Mouse (Mus musculus) ES-E14 (cell line): ENCODE results near the gene Ucn3. TPM values are rescaled to one million over a fixed set of nuclear protein-coding genes. Genes with fewer than 3 reads are reported as not detected.

Experiments
- DNase-seq: peaks from one replicate; pipeline ENCODE4 v3.0.0-alpha.2; 2013; ENCODE audit warnings: low read depth, low spot score
- H3K27ac ChIP-seq: 2 replicates; pipeline ENCODE4 v1.5.1; 2012; ENCODE audit warnings: low read depth, mild to moderate bottlenecking, low read length, moderate library complexity, mixed read lengths; ENCODE audit not compliant: poor library complexity, insufficient read depth, severe bottlenecking
- H3K36me3 ChIP-seq: 2 replicates; pipeline ENCODE4 v1.6.1; 2012; ENCODE audit warnings: mild to moderate bottlenecking, low read length, moderate library complexity, mixed read lengths; ENCODE audit not compliant: control insufficient read depth, poor library complexity, insufficient read depth, severe bottlenecking
- H3K4me1 ChIP-seq, 2 experiments: fragments of 150-350 bp in 1 of 2; sonication (generic) in 1 of 2; 2 replicates each; pipeline ENCODE4 v1.6.1; 2012; ENCODE audit warnings: low read length in 2 of 2, mild to moderate bottlenecking in 1 of 2, mixed read lengths in 1 of 2; ENCODE audit not compliant: control insufficient read depth in 2 of 2, insufficient read depth in 2 of 2, poor library complexity in 1 of 2
- H3K4me3 ChIP-seq, 2 experiments: fragments of 150-350 bp in 1 of 2; sonication (generic) in 1 of 2; 2 replicates each; pipeline ENCODE4 v1.5.1; 2012; ENCODE audit warnings: low read length in 2 of 2, low read depth in 1 of 2, mild to moderate bottlenecking in 1 of 2, mixed read lengths in 1 of 2; ENCODE audit not compliant: insufficient read depth in 1 of 2, poor library complexity in 1 of 2, severe bottlenecking in 1 of 2
- H3K9ac ChIP-seq: 2 replicates; pipeline ENCODE4 v1.6.1; 2012; ENCODE audit warnings: low read depth, mild to moderate bottlenecking, low read length, mixed read lengths; ENCODE audit not compliant: poor library complexity, insufficient read depth, severe bottlenecking
- H3K9me3 ChIP-seq: fragments of 150-350 bp; sonication (generic); 2 replicates; pipeline ENCODE4 v1.6.1; 2012; ENCODE audit warnings: low read depth, mild to moderate bottlenecking, low read length; ENCODE audit not compliant: control insufficient read depth, insufficient read depth
- CHD2 ChIP-seq: IDR thresholded peaks from 2 replicates; pipeline ENCODE4 v1.6.1; 2014; ENCODE audit warnings: mild to moderate bottlenecking, low read depth, low read length, inconsistent platforms
- HCFC1 ChIP-seq: IDR thresholded peaks from 2 replicates; pipeline ENCODE4 v1.6.1; 2012; ENCODE audit warnings: low read length, inconsistent platforms, borderline replicate concordance; ENCODE audit not compliant: insufficient read depth
- MAFK ChIP-seq: IDR thresholded peaks from 2 replicates; pipeline ENCODE4 v1.6.1; 2014; ENCODE audit warnings: mild to moderate bottlenecking, low read depth, low read length, inconsistent platforms; ENCODE audit not compliant: insufficient read depth
- ZC3H11A ChIP-seq: IDR thresholded peaks from 2 replicates; pipeline ENCODE4 v1.6.1; 2012; ENCODE audit warnings: low read depth, mild to moderate bottlenecking, inconsistent platforms, low read length, borderline replicate concordance
- ZNF384 ChIP-seq: IDR thresholded peaks from 2 replicates; pipeline ENCODE4 v1.6.1; 2012; ENCODE audit warnings: low read depth, low read length, inconsistent platforms
- in situ Hi-C, 2 experiments: fragments of 600-800 bp; cut with MboI; formaldehyde crosslinking; loops; one replicate each; pipeline ENCODE4 v1.15.1; 2025; ENCODE audit warnings: low sequenced_read_pairs in 2 of 2, inconsistent platforms in 1 of 2; ENCODE audit not compliant: unreplicated experiment in 2 of 2
- total RNA-seq: library from RNA; depleted of rRNA; stranded (reverse); fragments of 300-350 nt; gene quantifications from 2 replicates; pipeline ENCODE4 v1.2.3, GENCODE M21; 2012; rRNA removed

Gene Ucn3
- total RNA-seq: not detected in 2 replicates

DNA sequence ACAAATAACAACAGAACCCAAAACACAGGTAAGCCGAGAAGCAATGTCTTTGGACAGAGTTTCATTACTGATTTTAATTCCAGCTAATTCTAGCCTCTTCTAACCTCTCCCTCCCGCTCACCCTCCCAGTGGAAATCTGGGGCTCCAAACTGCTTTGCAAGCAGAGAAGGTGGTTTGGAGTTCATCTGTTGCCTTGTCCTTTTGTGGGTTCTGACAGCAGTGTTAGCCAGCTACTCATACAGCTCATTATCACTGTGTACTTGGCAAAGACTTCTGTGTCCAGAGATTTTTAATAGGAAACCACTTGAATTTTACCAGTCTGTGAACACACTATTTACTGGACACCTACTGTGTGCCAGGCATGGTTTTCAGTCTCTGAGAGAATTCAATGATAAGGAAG, at the start of gene Ucn3:
Gene Ucn3 (minus strand): TSS at position 101 of the 400 bp plus-strand sequence.
- Histone ChIP-seq H3K27ac (no peak within 1 kb of the TSS), H3K4me1 (no peaks in the 10 kb centered on the region), H3K9me3 (no peaks in the 10 kb centered on the region), H3K36me3 (no peaks in the 10 kb centered on the region), H3K4me3 (no peak within 1 kb of the TSS), H3K9ac (no peak within 1 kb of the TSS)
- no peak for DNase-seq
- in situ Hi-C loops: no loop called here
- TF ChIP-seq ZC3H11A (no peak), MAFK (no peak), HCFC1 (no peak), ZNF384 (no peak), CHD2 (no peak)

DNA sequence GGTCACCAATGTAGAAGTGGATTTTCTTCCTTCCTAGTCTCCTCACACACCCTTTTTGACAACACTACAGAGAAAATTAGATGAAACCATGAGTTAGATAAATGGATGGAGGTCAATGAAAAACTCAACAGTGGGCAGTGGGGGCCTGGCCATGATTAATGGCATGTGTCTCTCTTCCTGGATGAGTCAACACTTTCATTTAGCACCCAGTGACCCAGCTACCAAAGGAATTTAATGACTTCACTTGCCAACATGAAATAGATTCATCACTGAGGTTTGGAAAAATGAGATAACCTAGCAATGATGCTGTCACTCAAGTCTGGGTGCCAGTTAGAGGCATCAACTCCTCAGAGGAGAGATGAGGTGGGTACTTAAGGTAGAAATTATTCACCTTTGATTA, 46.9 kb upstream of the Ucn3 start:
- Histone ChIP-seq H3K27ac (no peak overlapping the region), H3K36me3 (no peaks in the 10 kb centered on the region), H3K4me3 (no peak overlapping the region), H3K9me3 (no peaks in the 10 kb centered on the region), H3K9ac (no peak overlapping the region), H3K4me1 (no peaks in the 10 kb centered on the region)
- TF ChIP-seq CHD2: no peak
- no peak for TF ChIP-seq ZC3H11A
- TF ChIP-seq MAFK: no peak
- in situ Hi-C loops: no loop called here
- no peak for DNase-seq

DNA sequence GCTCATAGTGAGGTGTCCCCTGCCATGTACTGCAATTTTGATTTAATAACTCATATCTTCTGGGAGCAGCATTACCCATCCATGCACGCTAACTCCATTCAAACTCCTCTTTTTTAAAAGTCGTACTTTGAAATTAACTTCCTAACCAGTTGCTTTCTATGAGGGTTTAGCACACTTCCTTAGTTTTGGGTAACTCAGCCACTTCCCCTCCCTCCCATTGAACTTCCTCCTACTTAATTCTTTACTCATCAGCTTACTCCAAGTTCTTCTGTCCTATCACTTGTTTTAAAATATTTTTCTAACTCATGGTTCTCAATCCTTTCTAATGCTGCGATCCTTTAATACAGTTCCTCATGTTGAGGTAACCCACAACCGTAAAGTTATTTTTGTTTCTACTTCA, 23.7 kb upstream of the Ucn3 start:
- H3K4me3 ChIP-seq: no peak overlapping the region
- H3K9me3 ChIP-seq: no peaks in the 10 kb centered on the region
- DNase-seq: no peak
- H3K4me1 ChIP-seq: no peaks in the 10 kb centered on the region
- no peak overlapping the region for H3K9ac ChIP-seq
- no peak overlapping the region for H3K27ac ChIP-seq
- TF ChIP-seq CHD2: no peak
- no peak for TF ChIP-seq ZNF384
- no peak for TF ChIP-seq ZC3H11A
- no peak for TF ChIP-seq MAFK
- H3K36me3 ChIP-seq: no peaks in the 10 kb centered on the region
- in situ Hi-C loops: no loop called here

DNA sequence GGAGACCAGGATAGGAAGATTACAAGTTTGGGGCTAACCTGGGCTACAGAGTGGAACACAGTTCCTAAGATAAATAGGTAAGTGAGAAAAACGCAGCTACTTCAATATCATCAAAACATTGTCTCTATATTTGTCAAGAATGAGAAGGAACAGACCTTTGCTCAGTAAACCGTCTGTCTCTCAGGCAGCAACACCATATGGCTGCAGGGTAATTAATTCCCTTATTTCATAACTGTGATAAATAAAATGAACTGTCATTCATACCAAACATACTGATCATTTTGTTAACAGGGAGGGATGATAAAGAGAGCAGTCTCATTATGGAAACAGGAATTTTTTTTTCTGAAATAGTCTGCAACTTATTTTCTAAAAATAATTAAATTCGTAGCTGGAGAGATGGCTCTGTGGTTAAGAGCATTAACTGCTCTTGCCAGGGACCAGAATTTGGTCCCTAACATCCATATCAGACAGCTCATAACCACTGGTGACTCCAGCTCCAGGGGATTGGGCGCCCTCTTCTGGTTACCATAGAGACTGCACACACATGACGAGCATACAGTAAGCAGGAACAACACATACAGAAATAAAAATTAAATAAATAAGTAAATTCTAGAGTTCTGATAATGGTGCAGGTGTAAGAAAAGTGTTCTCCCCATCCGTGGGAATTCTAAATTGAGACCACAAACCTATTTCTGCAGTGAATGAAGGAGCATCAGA, 6.2 kb upstream of the Ucn3 start:
- Histone ChIP-seq H3K4me3 (no peak overlapping the region), H3K9ac (no peak overlapping the region), H3K9me3 (no peaks in the 10 kb centered on the region), H3K27ac (no peak overlapping the region), H3K4me1 (no peaks in the 10 kb centered on the region), H3K36me3 (no peaks in the 10 kb centered on the region)
- TF ChIP-seq ZNF384 (no peak), MAFK (no peak), ZC3H11A (no peak), HCFC1 (no peak)
- in situ Hi-C loops: no loop called here
- DNase-seq: peak; percentile 15

DNA sequence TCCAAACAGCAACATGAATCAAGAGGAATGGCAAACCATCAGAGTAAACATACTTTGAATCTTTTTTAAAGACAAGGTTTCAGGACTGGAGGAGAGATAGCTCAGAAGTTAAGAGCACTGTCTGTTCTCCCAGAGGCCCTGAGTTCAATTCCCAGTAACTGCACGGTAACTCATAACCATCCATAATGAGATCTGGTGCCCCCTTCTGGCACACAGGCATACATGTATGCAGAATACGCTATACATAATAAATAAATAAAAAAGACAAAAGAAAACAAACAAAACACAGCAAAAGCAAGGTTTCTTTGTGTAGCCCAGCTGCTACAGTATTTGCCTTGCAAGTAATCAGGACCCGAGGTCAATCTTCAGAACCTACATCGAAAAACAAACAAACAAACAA, 4.3 kb upstream of the Ucn3 start:
- H3K4me3 ChIP-seq: no peak overlapping the region
- TF ChIP-seq HCFC1: no peak
- no peak for TF ChIP-seq ZC3H11A
- no peak for TF ChIP-seq ZNF384
- no peak for TF ChIP-seq MAFK
- TF ChIP-seq CHD2: no peak
- H3K36me3 ChIP-seq: no peaks in the 10 kb centered on the region
- H3K27ac ChIP-seq: no peak overlapping the region
- no peaks in the 10 kb centered on the region for H3K4me1 ChIP-seq
- in situ Hi-C loops: no loop called here
- DNase-seq: no peak
- H3K9me3 ChIP-seq: no peaks in the 10 kb centered on the region
- no peak overlapping the region for H3K9ac ChIP-seq
